Mouse (Mus musculus): Measurements from ENCODE around the gene Daam1.

Daam1 gene

GRCm38 (mm10) chr12:71998653-71999052, 167.8 kb downstream of the Daam1 start:
- DNase-seq (ENCODE audit: low read depth), result no peak

- DNase-seq (ENCODE audit: low read depth), result no peak
Observed at GRCm38 (mm10) chr12:71999671-72000070, 168.8 kb downstream of the Daam1 start.

DNA sequence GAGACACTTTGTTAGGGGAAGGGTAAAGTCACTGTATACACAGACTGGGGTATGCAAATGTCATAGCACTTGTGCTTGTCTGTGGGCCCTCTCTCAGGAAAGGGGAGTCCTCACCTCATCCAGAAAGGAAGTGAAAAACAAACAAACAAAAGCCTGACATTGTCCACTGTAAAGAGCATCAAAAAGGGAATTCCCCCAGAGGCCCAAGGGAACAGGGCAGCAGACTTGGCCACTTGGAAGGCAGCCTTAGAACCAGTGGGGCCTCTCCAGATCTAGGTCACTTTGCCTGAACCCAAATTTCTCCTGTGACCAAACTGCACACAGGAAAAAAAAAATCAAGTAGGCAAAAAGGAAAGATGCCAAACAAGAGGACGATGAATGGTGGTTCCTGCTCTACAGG, 170.9 kb downstream of the Daam1 start:
- DNase-seq (ENCODE audit: low read depth), result no peak

- no peak for DNase-seq (ENCODE audit: low read depth)
Observed at GRCm38 (mm10) chr12:72005307-72005706, 174.4 kb downstream of the Daam1 start.

- no peak for DNase-seq (ENCODE audit: low read depth)
Observed at GRCm38 (mm10) chr12:72007656-72008055, 176.8 kb downstream of the Daam1 start.

- DNase-seq (ENCODE audit: low read depth), result no peak
Observed at GRCm38 (mm10) chr12:72009051-72009902, 178.4 kb downstream of the Daam1 start.

DNA sequence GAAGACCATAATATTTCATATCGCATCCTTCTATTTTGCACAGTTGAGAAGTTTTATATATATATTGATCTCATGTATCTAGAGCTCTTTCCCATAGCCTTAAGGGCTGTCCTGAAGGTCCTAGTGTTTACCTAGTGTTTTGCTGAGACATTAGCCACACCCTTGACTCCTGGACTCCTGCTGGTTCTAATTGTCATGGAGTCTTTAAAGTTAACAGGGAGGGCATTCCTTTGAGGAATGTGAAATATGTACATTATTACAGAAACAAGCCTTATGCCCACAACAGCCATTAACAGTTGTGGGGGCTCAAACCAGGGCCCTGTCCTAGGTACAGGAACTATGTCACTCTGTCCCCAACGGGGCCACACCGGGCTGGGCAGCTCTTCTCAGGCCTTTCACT, 180.5 kb downstream of the Daam1 start:
- DNase-seq (ENCODE audit: low read depth), result no peak

- DNase-seq (ENCODE audit: low read depth), result no peak
Observed at GRCm38 (mm10) chr12:72012126-72012525, 181.2 kb downstream of the Daam1 start.

DNA sequence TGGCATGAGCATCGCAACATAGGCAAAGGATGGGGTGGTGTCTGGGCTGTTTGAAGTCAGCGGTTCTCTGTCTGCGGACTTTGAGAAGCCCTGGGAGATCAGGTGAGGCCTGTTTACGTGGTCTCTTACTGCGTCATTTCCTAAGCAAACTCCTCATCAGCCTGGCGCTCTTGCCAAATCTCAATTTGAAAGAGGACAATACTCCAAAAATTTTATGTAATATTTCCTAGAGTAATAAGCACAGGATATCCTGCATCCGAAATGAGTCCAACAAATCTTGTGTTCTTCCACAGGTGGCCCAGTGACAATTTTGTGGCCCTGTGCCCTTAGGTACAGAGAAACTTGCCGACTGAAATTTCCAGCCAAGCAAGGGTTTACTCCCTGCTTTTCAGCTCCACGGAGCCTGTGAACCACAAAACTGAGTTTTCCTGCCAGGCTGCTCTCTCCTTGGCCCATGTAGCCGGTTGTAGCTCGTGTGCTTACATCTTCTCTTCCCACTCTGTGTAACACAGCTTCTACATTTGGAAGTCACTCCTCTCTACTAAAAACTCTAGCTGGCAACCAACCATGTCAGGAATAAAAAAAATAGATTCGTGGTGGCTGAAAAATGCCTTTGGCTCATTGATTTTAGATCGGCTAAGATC, 183.0 kb downstream of the Daam1 start:
- DNase-seq (ENCODE audit: low read depth), result no peak

GRCm38 (mm10) chr12:72014355-72014776, 183.5 kb downstream of the Daam1 start:
- no peak for DNase-seq (ENCODE audit: low read depth)

GRCm38 (mm10) chr12:72015296-72015695, 184.4 kb downstream of the Daam1 start:
- no peak for DNase-seq (ENCODE audit: low read depth)

DNA sequence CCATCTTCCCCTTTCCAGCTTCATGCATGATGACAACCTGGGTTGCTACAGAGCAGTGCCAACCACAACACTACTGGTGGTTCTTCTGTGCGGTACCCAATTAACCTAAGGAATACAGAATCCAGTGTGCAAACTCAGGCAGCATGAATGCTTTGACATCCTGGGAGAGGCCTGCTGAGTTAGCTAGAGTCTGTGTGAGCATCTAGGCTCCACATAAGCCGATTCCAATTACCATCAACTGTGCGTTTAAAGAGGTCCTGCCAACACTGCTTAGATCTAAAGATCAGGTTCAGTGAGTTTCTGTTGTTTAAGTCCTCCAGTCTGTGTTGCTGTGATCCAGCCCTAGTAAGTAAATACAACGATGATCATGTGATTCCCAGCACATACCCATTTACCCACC, 189.4 kb downstream of the Daam1 start:
- no peak for DNase-seq (ENCODE audit: low read depth)

- DNase-seq (ENCODE audit: low read depth), result no peak
Observed at GRCm38 (mm10) chr12:72021543-72021942, 190.7 kb downstream of the Daam1 start.

GRCm38 (mm10) chr12:72022790-72023189, 191.9 kb downstream of the Daam1 start:
- DNase-seq (ENCODE audit: low read depth), result no peak

GRCm38 (mm10) chr12:72023572-72023971, 192.7 kb downstream of the Daam1 start:
- no peak for DNase-seq (ENCODE audit: low read depth)

DNA sequence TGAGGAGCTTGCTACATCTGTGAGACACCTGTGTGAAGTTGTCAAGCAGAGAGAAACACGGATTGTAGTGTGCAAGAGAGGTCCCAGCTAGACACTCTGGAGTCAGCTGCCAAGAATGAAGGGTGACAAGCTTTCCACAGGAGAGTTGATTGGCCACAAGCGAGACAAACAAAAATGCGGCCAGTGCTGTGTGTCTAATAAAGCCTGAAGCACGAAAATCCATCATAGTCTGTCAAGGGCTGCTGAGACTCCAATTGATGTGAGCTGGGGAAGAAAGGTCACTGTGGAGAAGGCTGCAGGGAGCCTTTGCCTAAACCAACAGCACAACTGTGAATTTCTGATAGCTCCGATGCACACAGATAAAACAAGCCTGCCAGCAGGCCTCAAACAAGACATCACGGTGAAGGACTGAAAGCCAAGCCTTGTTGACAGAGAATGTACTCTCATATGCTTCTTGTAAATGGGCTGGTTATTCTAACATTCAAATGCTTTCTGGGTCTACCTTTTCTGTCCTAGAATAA, 194.5 kb downstream of the Daam1 start:
- no peak for DNase-seq (ENCODE audit: low read depth)

- DNase-seq (ENCODE audit: low read depth), result no peak
Observed at GRCm38 (mm10) chr12:72031171-72031570, 200.3 kb downstream of the Daam1 start.

DNA sequence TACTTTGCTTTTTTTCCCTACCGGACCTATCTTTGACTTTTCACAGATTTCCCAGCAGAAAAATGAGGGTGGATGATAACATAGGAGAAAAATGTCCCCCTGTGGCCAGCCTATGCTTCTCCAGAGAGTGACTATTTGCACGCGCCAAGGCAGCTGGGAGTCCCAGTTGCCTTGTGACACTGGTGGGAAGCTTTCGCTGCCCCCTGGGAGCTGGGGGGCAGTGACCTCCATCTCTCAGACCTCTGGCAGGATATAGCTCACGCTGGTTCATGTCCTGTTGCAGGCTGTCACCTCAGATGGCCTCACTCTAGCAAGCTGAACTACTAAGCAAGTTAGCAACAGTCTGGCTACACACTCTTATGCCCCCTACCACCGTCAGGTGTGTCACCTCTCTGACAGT, 200.9 kb downstream of the Daam1 start:
- DNase-seq (ENCODE audit: low read depth), result no peak

DNA sequence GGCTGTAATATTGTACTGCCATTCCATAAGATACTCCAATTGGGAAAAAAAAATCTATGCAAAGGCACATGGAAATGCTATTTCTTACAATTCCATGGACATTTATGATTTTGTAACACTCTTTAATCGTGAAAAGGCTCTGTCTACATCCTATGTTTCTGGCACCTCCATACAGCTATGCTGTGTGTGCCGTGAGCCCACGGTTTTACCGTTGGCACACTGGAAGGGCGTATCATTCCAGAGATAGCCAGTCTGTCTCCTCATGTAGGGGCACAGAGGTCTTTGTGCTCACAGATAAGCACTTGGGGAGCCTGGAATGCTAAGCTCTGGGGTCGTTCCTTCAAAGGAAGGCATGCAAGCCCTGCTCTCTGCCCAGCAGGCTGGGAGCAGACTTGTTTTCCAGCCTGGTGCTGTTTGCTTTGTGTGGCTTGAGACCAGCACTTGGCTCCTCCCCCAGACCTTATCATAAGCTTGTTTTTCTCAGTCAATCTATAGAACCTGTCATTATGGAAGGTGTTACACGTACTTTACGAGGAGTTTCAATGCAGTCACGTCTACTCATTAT, 205.3 kb downstream of the Daam1 start:
- DNase-seq (ENCODE audit: low read depth), result no peak

DNA sequence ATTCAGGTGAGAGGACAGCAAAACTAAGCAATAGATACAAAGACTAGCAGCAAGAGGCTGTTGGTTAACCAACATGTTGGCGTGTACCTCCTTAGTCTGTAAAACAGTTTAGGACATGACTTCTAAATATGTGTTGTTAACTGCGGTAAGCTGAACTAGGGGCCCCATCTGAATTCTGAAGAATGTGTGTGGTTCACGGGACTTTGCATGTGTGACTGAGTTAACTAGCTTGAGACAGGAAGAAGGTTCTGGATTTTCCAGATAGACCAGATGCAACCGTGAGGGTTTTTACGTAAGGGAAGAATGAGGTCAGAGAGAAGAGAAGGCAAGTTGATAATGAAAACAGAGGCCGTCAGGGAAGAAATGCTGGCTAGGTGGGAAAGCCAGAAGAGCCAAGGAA, 206.2 kb downstream of the Daam1 start:
- DNase-seq (ENCODE audit: low read depth), result no peak

DNA sequence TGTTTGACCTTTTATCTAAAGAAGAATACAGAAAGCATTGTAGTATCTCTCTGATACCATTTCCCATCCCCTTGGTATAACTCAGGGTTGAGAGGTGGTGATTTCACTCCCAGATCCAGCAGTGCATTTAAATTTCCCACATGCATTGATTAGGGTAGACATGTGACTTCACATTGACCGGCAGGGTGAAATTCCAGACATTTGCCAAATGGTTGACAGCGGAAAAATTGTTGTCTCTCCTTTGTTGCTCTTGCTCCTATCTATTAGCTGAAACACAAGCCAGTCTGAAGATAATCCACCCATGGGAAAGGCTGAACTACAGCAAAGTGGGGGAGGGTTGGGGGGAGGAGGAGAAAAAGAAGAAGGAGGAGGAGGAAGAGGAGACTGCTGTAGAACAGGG, 208.0 kb downstream of the Daam1 start:
- DNase-seq (ENCODE audit: low read depth), result no peak

DNA sequence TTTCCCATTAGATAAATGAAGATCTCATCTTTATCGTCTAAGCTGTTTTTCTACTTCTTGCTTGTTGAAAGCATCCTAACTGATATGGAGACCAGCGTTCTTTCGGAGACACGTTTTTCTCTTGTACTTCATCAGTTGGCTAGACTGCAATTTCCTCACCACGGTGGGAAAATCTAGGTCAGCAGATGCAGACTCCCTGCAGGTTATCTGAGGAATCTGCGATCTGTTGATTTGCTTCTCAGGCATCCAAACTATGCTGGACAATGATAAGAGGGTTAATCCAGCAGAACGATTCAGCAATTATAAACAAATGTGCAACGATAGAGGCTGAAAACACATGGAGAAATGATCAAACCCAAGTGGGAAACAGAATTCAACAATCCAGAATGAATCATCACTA, 208.6 kb downstream of the Daam1 start:
- no peak for DNase-seq (ENCODE audit: low read depth)

- no peak for DNase-seq (ENCODE audit: low read depth)
Observed at GRCm38 (mm10) chr12:72041238-72041637, 210.4 kb downstream of the Daam1 start.

Measured in c-Kit-positive CD71-negative TER-119-negative erythroid progenitor cells, embryonic 14.5 days (primary cell).